Mouse (Mus musculus) liver, embryonic 11.5 days (tissue): ENCODE data around the gene Fbxw5. TPM values are rescaled to one million over a fixed set of nuclear protein-coding genes. Genes with fewer than 3 reads are reported as not detected.

Source experiments
- ATAC-seq: fragments of 200-750 bp; cut with Nextera tagmentation; replicated peaks from 2 replicates; pipeline ENCODE4 v1.8.0; 2017; ENCODE audit warnings: moderate number of reproducible peaks, mild to moderate bottlenecking, moderate TSS enrichment, moderate library complexity; ENCODE audit not compliant: low FRiP score
- DNase-seq: peaks from one replicate; pipeline ENCODE4 v3.0.0-alpha.2; 2017; ENCODE audit warnings: low spot score
- H3K27ac ChIP-seq: fragments of 300-500 bp; sonication (generic); 2 replicates; pipeline ENCODE4 v1.5.1; 2014; ENCODE audit warnings: mild to moderate bottlenecking, low read depth, low read length, control low read depth
- H3K27me3 ChIP-seq: fragments of 300-500 bp; sonication (generic); replicated peaks from 2 replicates; pipeline ENCODE4 v1.6.1; 2014; ENCODE audit warnings: low read length, mixed read lengths; ENCODE audit not compliant: control insufficient read depth, insufficient read depth
- H3K36me3 ChIP-seq: fragments of 300-500 bp; sonication (generic); 2 replicates; pipeline ENCODE4 v1.6.1; 2014; ENCODE audit warnings: mild to moderate bottlenecking, low read length, moderate library complexity, mixed read lengths; ENCODE audit not compliant: control insufficient read depth, insufficient read depth
- H3K4me1 ChIP-seq: fragments of 300-500 bp; sonication (generic); replicated peaks from 2 replicates; pipeline ENCODE4 v1.6.1; 2014; ENCODE audit warnings: low read length, mixed read lengths; ENCODE audit not compliant: control insufficient read depth, insufficient read depth
- H3K4me2 ChIP-seq: fragments of 300-500 bp; sonication (generic); 2 replicates; pipeline ENCODE4 v1.6.1; 2014; ENCODE audit warnings: mild to moderate bottlenecking, control low read depth, moderate library complexity
- H3K4me3 ChIP-seq: fragments of 300-500 bp; sonication (generic); 2 replicates; pipeline ENCODE4 v1.5.1; 2014; ENCODE audit warnings: low read depth, low read length, control low read depth
- H3K9ac ChIP-seq: fragments of 300-500 bp; sonication (generic); 2 replicates; pipeline ENCODE4 v1.6.1; 2014; ENCODE audit warnings: low read depth, low read length, control low read depth
- H3K9me3 ChIP-seq: fragments of 300-500 bp; sonication (generic); 2 replicates; pipeline ENCODE4 v1.6.1; 2016; ENCODE audit warnings: low read length, inconsistent platforms, mixed read lengths; ENCODE audit not compliant: control insufficient read depth
- WGBS: fragments of 180-500 bp; shearing (Covaris S2); extraction: QIAGEN DNeasy Blood & Tissue Kit; methylation state at CpG from one replicate; pipeline ENCODE4 v1.1.7; 2014; 5-methylcytosine and 5-hydroxymethylcytosine counted together
- polyA plus RNA-seq: library from polyadenylated mRNA; unstranded; fragments of >200 nt; fragmentation: Nextera tagmentation; extraction: Ambion mirVana; gene quantifications from 2 replicates; pipeline ENCODE4 v1.2.1, GENCODE M21; 2014

Gene Fbxw5
- polyA plus RNA-seq, 1 experiment from 2014 or later = 63.6 TPM

DNA sequence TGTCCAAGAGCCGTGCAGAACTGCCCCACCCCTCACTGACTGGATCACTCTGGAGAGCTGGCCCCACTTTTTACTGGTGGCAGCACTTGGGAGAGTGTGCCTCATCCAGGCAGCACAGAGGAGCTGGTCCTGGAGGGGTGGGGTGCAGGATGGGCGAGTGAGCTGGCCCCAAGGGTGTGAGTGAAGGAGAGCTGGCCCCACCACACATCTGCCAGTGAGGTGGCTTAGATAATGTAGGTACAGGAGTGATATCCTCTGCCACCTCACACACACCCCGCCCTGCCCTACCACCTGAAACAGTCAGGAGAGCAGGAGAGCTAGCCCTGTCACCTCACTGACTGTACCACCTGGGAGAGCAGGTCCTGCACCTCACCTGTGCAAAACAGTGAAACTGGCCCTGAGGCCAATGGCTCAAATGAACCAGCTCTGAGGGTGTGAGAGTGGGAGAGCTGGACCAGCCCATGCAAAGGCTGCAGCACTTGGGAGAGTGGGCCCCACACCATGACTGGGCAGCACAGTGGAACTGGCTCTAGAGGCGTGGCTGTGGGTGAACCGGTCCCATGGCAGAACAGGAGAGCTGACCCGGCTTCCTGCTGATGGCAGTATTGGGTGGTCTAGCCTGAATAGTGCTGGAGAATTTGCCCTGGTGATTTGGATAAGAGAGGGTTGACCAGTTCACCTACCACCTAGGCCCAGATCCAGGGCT is 12.4 kb upstream of the Fbxw5 start:
- H3K27me3 ChIP-seq = no peaks in the 10 kb centered on the region
- no peaks in the 10 kb centered on the region for H3K36me3 ChIP-seq
- H3K9ac ChIP-seq = no peak overlapping the region
- no peak for DNase-seq
- H3K9me3 ChIP-seq = no peaks in the 10 kb centered on the region
- no peak overlapping the region for H3K4me2 ChIP-seq
- ATAC-seq = no peak
- WGBS = 59% methylated on average over 6 of the region's 6 CpGs
- H3K4me1 ChIP-seq = 0 out of 2 replicates have a peak, but pooled peaks cover 3% of the 10 kb centered on the region
- H3K4me3 ChIP-seq = no peak overlapping the region
- H3K27ac ChIP-seq = no peak overlapping the region

GRCm38 (mm10) chr2:25488671-25489068 is 11.9 kb upstream of the Fbxw5 start:
- H3K9me3 ChIP-seq = no peaks in the 10 kb centered on the region
- H3K4me1 ChIP-seq = 0 out of 2 replicates have a peak, but pooled peaks cover 3% of the 10 kb centered on the region
- no peak overlapping the region for H3K27ac ChIP-seq
- 72% methylated on average over 7 of the region's 7 CpGs for WGBS
- H3K27me3 ChIP-seq = no peaks in the 10 kb centered on the region
- no peak overlapping the region for H3K4me2 ChIP-seq
- H3K36me3 ChIP-seq = no peaks in the 10 kb centered on the region
- ATAC-seq = no peak
- H3K4me3 ChIP-seq = no peak overlapping the region
- no peak for DNase-seq
- no peak overlapping the region for H3K9ac ChIP-seq

GRCm38 (mm10) chr2:25492988-25493387 is 7.6 kb upstream of the Fbxw5 start:
- no peak for DNase-seq
- no peaks in the 10 kb centered on the region for H3K36me3 ChIP-seq
- peaks cover 4% of the 10 kb centered on the region; the same call in 1 of the 2 replicates for H3K4me1 ChIP-seq
- no peak for ATAC-seq
- WGBS = 67% methylated on average over 5 of the region's 5 CpGs
- H3K27ac ChIP-seq = no peak overlapping the region
- no peak overlapping the region for H3K9ac ChIP-seq
- H3K27me3 ChIP-seq = no peaks in the 10 kb centered on the region
- no peak overlapping the region for H3K4me3 ChIP-seq
- H3K4me2 ChIP-seq = no peak overlapping the region
- H3K9me3 ChIP-seq = no peaks in the 10 kb centered on the region

DNA sequence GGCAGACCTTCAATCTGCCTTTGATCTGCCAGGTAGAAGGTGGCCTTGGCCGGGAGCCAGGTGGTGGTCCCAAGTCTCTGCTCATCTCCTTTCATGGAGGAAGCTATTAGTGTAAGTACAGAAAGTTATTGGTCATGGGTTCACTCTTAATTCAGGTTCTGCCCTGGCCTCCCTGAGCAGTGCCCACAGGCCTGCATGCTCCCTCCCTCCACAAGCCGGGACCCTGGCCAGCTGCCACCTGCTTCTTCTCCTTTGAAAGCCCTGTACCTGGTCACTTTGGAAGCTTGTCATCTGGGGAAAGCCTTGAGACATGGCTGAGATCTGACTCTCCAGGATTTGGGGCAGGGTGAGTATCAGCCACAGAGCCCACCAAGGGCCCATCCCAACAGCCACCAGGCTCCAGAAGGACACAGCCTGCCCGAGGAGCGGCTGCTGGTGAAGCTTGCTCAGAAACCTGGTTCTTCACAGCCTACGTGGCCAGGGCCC is 7.0 kb upstream of the Fbxw5 start, which contains the start of gene Lcn12:
Gene Lcn12 (minus strand): TSS at position 436 of the 486 bp plus-strand sequence.
- H3K9ac ChIP-seq = no peak within 1 kb of the TSS
- H3K4me2 ChIP-seq = no peak within 1 kb of the TSS
- no peak within 1 kb of the TSS for H3K27ac ChIP-seq
- H3K4me1 ChIP-seq = peaks cover 4% of the 10 kb centered on the region; the same call in 1 of the 2 replicates
- H3K9me3 ChIP-seq = no peaks in the 10 kb centered on the region
- H3K27me3 ChIP-seq = no peaks in the 10 kb centered on the region
- ATAC-seq (no peak), DNase-seq (no peak)
- H3K36me3 ChIP-seq = no peaks in the 10 kb centered on the region
- WGBS = 80% methylated on average over 5 of the region's 5 CpGs
- H3K4me3 ChIP-seq = no peak within 1 kb of the TSS

- Histone ChIP-seq H3K27me3 (no peaks in the 10 kb centered on the region), H3K9ac (no peak overlapping the region), H3K4me1 (peaks cover 10% of the 10 kb centered on the region), H3K36me3 (no peaks in the 10 kb centered on the region), H3K27ac (no peak overlapping the region), H3K4me2 (no peak overlapping the region), H3K4me3 (no peak overlapping the region), H3K9me3 (no peaks in the 10 kb centered on the region)
- 46% methylated on average over 4 of the region's 4 CpGs for WGBS
- ATAC-seq (no peak), DNase-seq (no peak)
Measured at GRCm38 (mm10) chr2:25496462-25496861, 4.1 kb upstream of the Fbxw5 start.

DNA sequence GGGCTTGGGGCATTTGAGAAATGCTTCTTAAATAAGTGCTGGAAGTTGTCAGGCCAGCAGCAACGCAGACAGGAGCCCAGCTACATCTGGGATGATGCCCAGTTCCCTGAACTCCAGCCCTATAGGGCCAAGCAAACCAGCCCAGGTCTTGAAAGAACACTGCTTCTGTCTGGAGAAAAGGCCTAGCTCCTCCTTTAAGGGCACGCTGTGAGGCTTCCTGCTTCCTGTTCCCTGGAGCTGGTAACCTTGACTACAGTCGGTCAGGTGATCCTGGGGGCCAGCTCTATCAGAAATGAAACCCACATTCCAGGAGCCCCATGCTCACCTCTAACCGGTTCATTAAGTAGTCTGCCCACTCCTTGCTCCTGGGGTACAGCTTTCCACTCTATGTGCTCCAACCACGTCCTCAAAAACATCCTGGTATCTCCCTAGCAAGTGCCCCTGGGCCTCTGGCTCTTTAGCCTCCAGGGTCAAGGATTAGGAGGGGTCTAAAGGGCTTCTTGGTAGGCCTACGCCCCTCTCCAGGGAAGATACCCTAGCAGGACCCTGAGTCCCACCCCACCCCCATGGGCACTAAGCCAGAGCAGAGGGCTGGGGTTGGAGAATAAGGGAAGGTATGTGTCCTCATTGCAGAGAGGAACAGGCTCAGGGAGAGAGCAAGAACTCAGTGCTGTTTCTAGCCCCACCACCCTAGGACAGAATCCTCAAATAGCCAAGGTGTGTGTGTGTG is 2.5 kb upstream of the Fbxw5 start:
- ATAC-seq = no peak
- Histone ChIP-seq H3K4me3 (no peak overlapping the region), H3K36me3 (no peaks in the 10 kb centered on the region), H3K4me2 (no peak overlapping the region), H3K27me3 (no peaks in the 10 kb centered on the region), H3K4me1 (peaks cover 25% of the 10 kb centered on the region), H3K27ac (no peak overlapping the region), H3K9me3 (no peaks in the 10 kb centered on the region), H3K9ac (0 out of 2 replicates have a peak overlapping the region, but pooled peaks have one; percentile 2)
- no peak for DNase-seq
- 58% methylated on average over 6 of the region's 6 CpGs for WGBS

GRCm38 (mm10) chr2:25498622-25499478 is 1.7 kb upstream of the Fbxw5 start:
- peaks cover 31% of the 10 kb centered on the region for H3K4me1 ChIP-seq
- H3K9ac ChIP-seq = no peak overlapping the region
- DNase-seq (no peak), ATAC-seq (no peak)
- H3K36me3 ChIP-seq = peaks cover 7% of the 10 kb centered on the region; the same call in 1 of the 2 replicates
- H3K9me3 ChIP-seq = no peaks in the 10 kb centered on the region
- H3K27me3 ChIP-seq = no peaks in the 10 kb centered on the region
- no peak overlapping the region for H3K27ac ChIP-seq
- no peak overlapping the region for H3K4me3 ChIP-seq
- WGBS = 57% methylated on average over 15 of the region's 15 CpGs
- H3K4me2 ChIP-seq = no peak overlapping the region

GRCm38 (mm10) chr2:25500071-25500575 is 427 bp upstream of the Fbxw5 start:
- ATAC-seq = peak; percentile 13
- DNase-seq = no peak
- H3K9me3 ChIP-seq = no peaks in the 10 kb centered on the region
- peak overlapping the region; percentile 69 for H3K27ac ChIP-seq
- 62% methylated on average over 6 of the region's 6 CpGs for WGBS
- no peaks in the 10 kb centered on the region for H3K27me3 ChIP-seq
- H3K4me2 ChIP-seq = peak overlapping the region; percentile 68
- peaks cover 31% of the 10 kb centered on the region for H3K4me1 ChIP-seq
- H3K4me3 ChIP-seq = peak overlapping the region; percentile 91
- peak overlapping the region; percentile 63 for H3K9ac ChIP-seq
- H3K36me3 ChIP-seq = peaks cover 7% of the 10 kb centered on the region
